Mouse (Mus musculus) embryonic facial prominence, embryonic 11.5 days (tissue): Measurements from ENCODE around the gene Gm45234. TPM values are rescaled to one million over a fixed set of nuclear protein-coding genes. Genes with fewer than 3 reads are reported as not detected.

ENCODE experiments used
- ATAC-seq: fragments of 200-750 bp; cut with Nextera tagmentation; replicated peaks from 2 replicates; pipeline ENCODE4 v1.8.0; 2017; ENCODE audit warnings: low read depth; ENCODE audit not compliant: insufficient number of reproducible peaks, low FRiP score, low TSS enrichment
- DNase-seq: peaks from one replicate; pipeline ENCODE4 v3.0.0-alpha.2; 2015; ENCODE audit warnings: low spot score
- H3K27ac ChIP-seq: fragments of 300-500 bp; sonication (generic); replicated peaks from 2 replicates; pipeline ENCODE4 v1.5.1; 2014; ENCODE audit warnings: mild to moderate bottlenecking, low read depth, low read length, control low read depth
- H3K27me3 ChIP-seq: fragments of 300-500 bp; sonication (generic); 2 replicates; pipeline ENCODE4 v1.6.1; 2014; ENCODE audit warnings: mild to moderate bottlenecking, low read length, moderate library complexity, mixed read lengths; ENCODE audit not compliant: control insufficient read depth, insufficient read depth
- H3K36me3 ChIP-seq: fragments of 300-500 bp; sonication (generic); replicated peaks from 2 replicates; pipeline ENCODE4 v1.6.1; 2014; ENCODE audit warnings: low read depth, mild to moderate bottlenecking, low read length, moderate library complexity, mixed read lengths; ENCODE audit not compliant: control insufficient read depth, insufficient read depth
- H3K4me1 ChIP-seq: fragments of 300-500 bp; sonication (generic); 2 replicates; pipeline ENCODE4 v1.6.1; 2014; ENCODE audit warnings: low read length, mixed read lengths; ENCODE audit not compliant: control insufficient read depth, insufficient read depth
- H3K4me2 ChIP-seq: fragments of 300-500 bp; sonication (generic); 2 replicates; pipeline ENCODE4 v1.6.1; 2014; ENCODE audit warnings: low read depth, mild to moderate bottlenecking, control low read depth, low read length, moderate library complexity
- H3K4me3 ChIP-seq: fragments of 300-500 bp; sonication (generic); 2 replicates; pipeline ENCODE4 v1.5.1; 2014; ENCODE audit warnings: low read depth, low read length, control low read depth
- H3K9ac ChIP-seq: fragments of 300-500 bp; sonication (generic); replicated peaks from 2 replicates; pipeline ENCODE4 v1.6.1; 2014; ENCODE audit warnings: mild to moderate bottlenecking, control low read depth, low read length
- H3K9me3 ChIP-seq: fragments of 300-500 bp; sonication (generic); replicated peaks from 2 replicates; pipeline ENCODE4 v1.6.1; 2016; ENCODE audit warnings: mild to moderate bottlenecking, low read length, inconsistent platforms, mixed read lengths; ENCODE audit not compliant: control insufficient read depth
- WGBS: fragments of 180-500 bp; shearing (Covaris S2); extraction: QIAGEN DNeasy Blood & Tissue Kit; methylation state at CpG from one replicate; pipeline ENCODE4 v1.1.7; 2014; 5-methylcytosine and 5-hydroxymethylcytosine counted together
- polyA plus RNA-seq: library from polyadenylated mRNA; unstranded; fragments of >200 nt; fragmentation: Nextera tagmentation; extraction: Ambion mirVana; gene quantifications from 2 replicates; pipeline ENCODE4 v1.2.1, GENCODE M21; 2014

Gm45234 gene
- polyA plus RNA-seq, 1 experiment from 2014 or later = not detected

- H3K27me3 ChIP-seq = no peaks in the 10 kb centered on the region
- H3K4me3 ChIP-seq = no peak overlapping the region
- H3K9ac ChIP-seq = no peak overlapping the region
- H3K9me3 ChIP-seq = no peaks in the 10 kb centered on the region
- WGBS = 98% methylated on average over 10 of the region's 10 CpGs
- ATAC-seq (no peak), DNase-seq (no peak)
- H3K4me2 ChIP-seq = no peak overlapping the region
- H3K4me1 ChIP-seq = no peaks in the 10 kb centered on the region
- H3K27ac ChIP-seq = no peak overlapping the region
- H3K36me3 ChIP-seq = peaks cover 3% of the 10 kb centered on the region; the same call in 1 of the 2 replicates
Measured at GRCm38 (mm10) chr6:124708289-124708889, 47.4 kb downstream of the Gm45234 start.

DNA sequence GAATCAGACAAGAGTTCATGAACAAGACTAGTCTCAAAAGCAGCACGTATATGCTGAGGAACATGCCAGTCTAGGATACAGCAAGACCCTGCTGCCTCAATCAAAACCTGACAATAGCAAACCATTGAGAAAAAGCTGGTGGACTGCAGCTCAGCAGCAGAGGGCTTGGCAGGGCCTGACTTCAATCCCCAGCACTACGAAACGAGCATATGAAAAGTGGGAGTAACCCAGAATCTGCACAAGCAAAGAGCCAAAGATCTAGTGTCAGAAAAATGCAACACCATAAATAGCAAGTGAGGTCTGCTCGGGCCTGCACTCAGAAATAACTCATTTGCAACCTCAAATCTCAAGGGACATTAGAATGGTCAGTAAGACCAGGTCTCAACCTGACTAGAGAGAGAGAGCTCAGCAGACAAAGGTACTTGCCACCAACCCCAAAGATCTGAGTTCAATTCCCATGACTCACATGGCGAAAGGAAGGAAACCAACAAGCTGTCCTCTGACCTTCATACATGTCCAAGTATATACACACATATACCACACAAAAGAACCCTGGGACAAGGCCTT lies 49.7 kb downstream of the Gm45234 start:
- DNase-seq (no peak), ATAC-seq (no peak)
- Histone ChIP-seq H3K9ac (no peak overlapping the region), H3K36me3 (peaks cover 3% of the 10 kb centered on the region; the same call in 1 of the 2 replicates), H3K27ac (no peak overlapping the region), H3K4me3 (no peak overlapping the region), H3K27me3 (no peaks in the 10 kb centered on the region), H3K4me2 (no peak overlapping the region), H3K9me3 (no peaks in the 10 kb centered on the region), H3K4me1 (no peaks in the 10 kb centered on the region)
- 88% methylated on average over 5 of the region's 5 CpGs for WGBS

- WGBS = 94% methylated on average over 2 of the region's 2 CpGs
- Histone ChIP-seq H3K4me2 (no peak overlapping the region), H3K9me3 (no peaks in the 10 kb centered on the region), H3K27ac (no peak overlapping the region), H3K27me3 (no peaks in the 10 kb centered on the region), H3K36me3 (peaks cover 3% of the 10 kb centered on the region; the same call in 1 of the 2 replicates), H3K9ac (no peak overlapping the region), H3K4me3 (no peak overlapping the region), H3K4me1 (no peaks in the 10 kb centered on the region)
- ATAC-seq (no peak), DNase-seq (no peak)
Measured at GRCm38 (mm10) chr6:124704417-124704816, 51.4 kb downstream of the Gm45234 start.

DNA sequence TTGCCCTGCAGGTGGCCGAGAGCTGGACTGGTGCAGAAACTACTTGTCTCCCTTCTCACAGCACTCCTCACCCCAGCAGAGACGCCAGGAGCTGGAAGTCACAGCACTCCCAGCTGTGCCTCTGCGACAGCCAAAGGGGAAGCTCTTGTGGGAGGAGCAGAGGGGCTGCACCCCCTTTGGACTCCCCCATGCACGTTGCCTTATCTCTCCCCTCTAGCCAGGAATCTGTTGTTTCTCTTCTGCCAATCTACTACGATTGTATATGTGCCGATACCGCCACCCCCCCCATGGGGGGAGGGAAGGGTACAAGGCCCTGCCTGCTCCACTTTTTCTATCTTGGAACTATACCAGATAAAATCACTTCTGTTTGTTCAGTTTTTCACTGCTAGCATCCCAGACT lies 52.0 kb downstream of the Gm45234 start:
- Histone ChIP-seq H3K9me3 (no peaks in the 10 kb centered on the region), H3K27ac (no peak overlapping the region), H3K4me1 (no peaks in the 10 kb centered on the region), H3K27me3 (no peaks in the 10 kb centered on the region), H3K9ac (no peak overlapping the region), H3K36me3 (peaks cover 3% of the 10 kb centered on the region; the same call in 1 of the 2 replicates), H3K4me3 (no peak overlapping the region), H3K4me2 (no peak overlapping the region)
- DNase-seq (no peak), ATAC-seq (no peak)
- WGBS = 75% methylated on average over 7 of the region's 7 CpGs

DNA sequence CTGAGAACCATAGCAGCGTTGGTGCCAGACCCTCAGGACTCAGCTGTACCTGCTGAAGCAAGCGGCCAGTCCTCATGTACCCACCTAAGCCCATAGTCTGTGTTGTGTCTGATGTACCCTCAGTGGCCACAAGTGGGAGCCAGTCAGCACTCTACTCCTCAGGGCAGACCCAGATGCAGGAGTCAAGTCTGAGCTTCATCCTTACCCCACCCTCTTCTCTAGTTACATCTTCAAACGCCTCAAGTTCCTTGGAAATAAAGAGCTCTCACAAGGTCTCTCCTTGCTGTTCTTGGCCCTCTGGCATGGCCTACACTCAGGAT lies 53.1 kb downstream of the Gm45234 start:
- Histone ChIP-seq H3K4me3 (no peak overlapping the region), H3K4me1 (no peaks in the 10 kb centered on the region), H3K4me2 (no peak overlapping the region), H3K27ac (no peak overlapping the region), H3K9me3 (no peaks in the 10 kb centered on the region), H3K36me3 (peaks cover 3% of the 10 kb centered on the region; the same call in 1 of the 2 replicates), H3K9ac (no peak overlapping the region), H3K27me3 (no peaks in the 10 kb centered on the region)
- 51% methylated on average over 3 of the region's 3 CpGs for WGBS
- peak; percentile 60 for ATAC-seq
- DNase-seq = peak; percentile 79

GRCm38 (mm10) chr6:124702102-124702783 lies 53.6 kb downstream of the Gm45234 start:
- 92% methylated on average over 17 of the region's 17 CpGs for WGBS
- Histone ChIP-seq H3K27ac (no peak overlapping the region), H3K27me3 (no peaks in the 10 kb centered on the region), H3K9ac (no peak overlapping the region), H3K36me3 (peaks cover 3% of the 10 kb centered on the region; the same call in 1 of the 2 replicates), H3K4me2 (no peak overlapping the region), H3K4me1 (no peaks in the 10 kb centered on the region), H3K4me3 (no peak overlapping the region), H3K9me3 (no peaks in the 10 kb centered on the region)
- DNase-seq (no peak), ATAC-seq (no peak)

DNA sequence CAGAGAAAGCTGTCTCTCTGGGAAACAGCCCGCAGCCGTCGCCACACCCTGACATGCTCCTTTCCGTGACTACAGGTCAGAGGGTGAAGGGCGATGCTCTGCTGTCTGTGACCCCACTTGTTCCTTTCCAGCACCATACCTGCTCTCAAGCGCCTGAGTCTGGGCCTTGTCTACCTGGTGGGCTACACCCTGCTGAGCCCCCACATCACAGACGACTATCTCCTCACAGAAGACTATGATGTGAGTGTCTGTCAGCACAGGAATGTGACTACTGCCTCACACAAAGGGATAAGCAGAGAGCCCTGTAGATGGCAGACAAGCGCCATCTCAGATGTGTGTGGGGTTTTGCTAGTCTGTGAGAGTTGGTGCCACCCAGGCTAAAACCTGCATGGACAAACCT lies 54.5 kb downstream of the Gm45234 start:
- Histone ChIP-seq H3K4me2 (no peak overlapping the region), H3K27me3 (no peaks in the 10 kb centered on the region), H3K4me3 (no peak overlapping the region), H3K27ac (no peak overlapping the region), H3K36me3 (peaks cover 3% of the 10 kb centered on the region; the same call in 1 of the 2 replicates), H3K9me3 (no peaks in the 10 kb centered on the region), H3K4me1 (no peaks in the 10 kb centered on the region), H3K9ac (no peak overlapping the region)
- DNase-seq (no peak), ATAC-seq (no peak)
- WGBS = 76% methylated on average over 8 of the region's 8 CpGs

DNA sequence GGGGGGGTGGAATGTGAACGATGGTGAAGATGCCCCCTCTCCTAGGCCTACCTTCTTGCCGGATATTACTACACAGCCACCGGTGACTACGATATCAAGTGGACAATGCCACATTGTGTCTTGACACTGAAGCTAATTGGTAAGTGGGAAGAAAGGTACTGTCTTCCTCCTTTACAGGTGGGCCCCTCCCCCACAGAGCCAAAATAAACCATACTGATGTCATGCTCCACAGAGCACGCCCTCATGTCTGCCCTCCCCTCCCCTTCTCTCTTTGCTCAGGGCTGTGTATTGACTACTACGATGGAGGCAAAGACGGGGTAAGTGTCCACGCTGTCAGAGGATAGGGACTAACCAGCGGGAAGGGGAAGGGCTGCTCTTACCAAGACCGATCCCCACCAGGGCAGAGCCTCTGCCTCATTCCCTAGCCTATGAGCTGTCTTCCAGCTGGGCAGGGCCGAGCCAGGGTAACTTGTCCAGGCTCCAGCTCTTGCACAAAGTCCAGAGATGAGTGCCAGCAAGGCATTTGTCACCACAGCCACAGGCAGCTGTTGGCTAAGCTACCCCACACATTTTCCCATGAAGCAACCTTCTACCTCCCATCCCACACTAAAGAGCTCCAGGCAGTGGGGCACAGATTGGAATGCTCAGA lies 55.7 kb downstream of the Gm45234 start:
- no peak; the same call in 1 of the 2 replicates for ATAC-seq
- WGBS = 80% methylated on average over 11 of the region's 11 CpGs

More for the DNA sequence above, 55.7 kb downstream of the Gm45234 start:
- no peaks in the 10 kb centered on the region; the same call in 1 of the 2 replicates for H3K36me3 ChIP-seq
- H3K4me1 ChIP-seq = no peaks in the 10 kb centered on the region
- no peak overlapping the region for H3K27ac ChIP-seq
- H3K27me3 ChIP-seq = no peaks in the 10 kb centered on the region
- H3K9me3 ChIP-seq = no peaks in the 10 kb centered on the region
- H3K9ac ChIP-seq = no peak overlapping the region
- no peak overlapping the region for H3K4me3 ChIP-seq
- no peak for DNase-seq
- no peak overlapping the region for H3K4me2 ChIP-seq
